Mouse (Mus musculus) stomach, embryonic 14.5 days (tissue): ENCODE measurements around the gene Btbd17. TPM values are rescaled to one million over a fixed set of nuclear protein-coding genes. Genes with fewer than 3 reads are reported as not detected.

Experiments
- ATAC-seq: fragments of 200-750 bp; cut with Nextera tagmentation; 2 replicates; pipeline ENCODE4 v1.8.0; 2017; ENCODE audit warnings: low read depth, moderate TSS enrichment; ENCODE audit not compliant: insufficient number of reproducible peaks, insufficient read depth, low FRiP score
- H3K27ac ChIP-seq: fragments of 300-500 bp; sonication (generic); 2 replicates; pipeline ENCODE4 v1.5.1; 2014; ENCODE audit warnings: mild to moderate bottlenecking, low read length, moderate library complexity, mixed read lengths
- H3K27me3 ChIP-seq: fragments of 300-500 bp; sonication (generic); 2 replicates; pipeline ENCODE4 v1.6.1; 2014; ENCODE audit warnings: low read length, control low read depth, mixed read lengths; ENCODE audit not compliant: control insufficient read depth, insufficient read depth
- H3K36me3 ChIP-seq: fragments of 300-500 bp; sonication (generic); 2 replicates; pipeline ENCODE4 v1.6.1; 2014; ENCODE audit warnings: mild to moderate bottlenecking, control low read depth, low read length, moderate library complexity, mixed read lengths; ENCODE audit not compliant: control insufficient read depth, insufficient read depth
- H3K4me1 ChIP-seq: fragments of 300-500 bp; sonication (generic); 2 replicates; pipeline ENCODE4 v1.6.1; 2014; ENCODE audit warnings: low read length, control low read depth, mixed read lengths; ENCODE audit not compliant: control insufficient read depth, insufficient read depth
- H3K4me2 ChIP-seq: fragments of 300-500 bp; sonication (generic); replicated peaks from 2 replicates; pipeline ENCODE4 v1.6.1; 2014; ENCODE audit warnings: low read depth, low read length, control low read depth
- H3K4me3 ChIP-seq: fragments of 300-500 bp; sonication (generic); 2 replicates; pipeline ENCODE4 v1.5.1; 2014; ENCODE audit warnings: low read depth, low read length, control low read depth
- H3K9ac ChIP-seq: fragments of 300-500 bp; sonication (generic); replicated peaks from 2 replicates; pipeline ENCODE4 v1.6.1; 2014; ENCODE audit warnings: low read depth, mild to moderate bottlenecking, control low read depth, low read length, moderate library complexity, mixed read lengths
- H3K9me3 ChIP-seq: fragments of 300-500 bp; sonication (generic); 2 replicates; pipeline ENCODE4 v1.6.1; 2016; ENCODE audit warnings: low read depth, low read length, control low read depth; ENCODE audit not compliant: control insufficient read depth
- WGBS: fragments of 180-500 bp; shearing (Covaris S2); extraction: QIAGEN DNeasy Blood & Tissue Kit; methylation state at CpG from one replicate; pipeline ENCODE4 v1.1.7; 2014; 5-methylcytosine and 5-hydroxymethylcytosine counted together
- polyA plus RNA-seq: library from polyadenylated mRNA; unstranded; fragments of >200 nt; fragmentation: Nextera tagmentation; extraction: Ambion mirVana; gene quantifications from 2 replicates; pipeline ENCODE4 v1.2.1, GENCODE M21; 2014

Btbd17 gene
- polyA plus RNA-seq, 1 experiment from 2014 or later, result 0.98 TPM

- 3% methylated on average over 50 of the region's 50 CpGs for WGBS
- no peak for ATAC-seq
Measured at GRCm38 (mm10) chr11:114791351-114791889, 4.3 kb downstream of the Btbd17 start.

DNA sequence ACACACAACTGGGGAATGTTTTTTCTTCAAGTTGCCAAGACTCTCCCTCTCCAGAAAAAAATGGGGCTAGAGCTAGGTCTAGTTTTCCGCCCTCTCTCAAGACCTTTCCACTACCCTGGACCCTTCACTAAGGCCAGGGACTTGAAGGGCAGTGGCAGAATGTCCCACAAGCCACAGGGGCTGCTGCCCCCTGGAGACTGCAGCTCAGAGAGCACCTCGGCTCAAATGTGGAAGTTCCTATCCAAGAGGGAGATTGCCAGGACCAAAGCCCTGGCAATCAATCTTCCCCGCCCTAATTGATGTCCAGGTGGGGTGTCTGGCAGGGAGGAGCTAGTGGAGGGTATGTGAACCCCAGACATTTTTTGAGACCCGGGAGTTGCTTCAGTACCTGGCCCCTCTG lies 4.9 kb downstream of the Btbd17 start:
- Histone ChIP-seq H3K27me3 (peaks cover 65% of the 10 kb centered on the region), H3K27ac (no peak overlapping the region), H3K36me3 (no peaks in the 10 kb centered on the region), H3K9me3 (no peaks in the 10 kb centered on the region), H3K4me1 (peaks cover 21% of the 10 kb centered on the region), H3K9ac (no peak overlapping the region), H3K4me2 (no peak overlapping the region), H3K4me3 (no peak overlapping the region)
- no peak for ATAC-seq
- WGBS, result 23% methylated on average over 4 of the region's 4 CpGs

More at GRCm38 (mm10) chr11:114791351-114791889, 4.3 kb downstream of the Btbd17 start:
- H3K9me3 ChIP-seq, result no peaks in the 10 kb centered on the region
- H3K4me2 ChIP-seq, result peak overlapping the region; percentile 95
- no peaks in the 10 kb centered on the region for H3K36me3 ChIP-seq
- peaks cover 21% of the 10 kb centered on the region for H3K4me1 ChIP-seq
- peak overlapping the region; percentile 30; the same call in 1 of the 2 replicates for H3K9ac ChIP-seq
- H3K27ac ChIP-seq, result no peak overlapping the region
- H3K27me3 ChIP-seq, result peaks cover 60% of the 10 kb centered on the region
- H3K4me3 ChIP-seq, result peak overlapping the region; percentile 40

GRCm38 (mm10) chr11:114790171-114790570 lies 5.6 kb downstream of the Btbd17 start:
- WGBS, result 70% methylated on average over 12 of the region's 12 CpGs
- peaks cover 19% of the 10 kb centered on the region; the same call in 1 of the 2 replicates for H3K4me1 ChIP-seq
- H3K4me3 ChIP-seq, result no peak overlapping the region
- ATAC-seq, result no peak
- H3K9me3 ChIP-seq, result no peaks in the 10 kb centered on the region
- H3K4me2 ChIP-seq, result no peak overlapping the region
- H3K27me3 ChIP-seq, result peaks cover 72% of the 10 kb centered on the region
- H3K27ac ChIP-seq, result no peak overlapping the region
- H3K9ac ChIP-seq, result no peak overlapping the region
- H3K36me3 ChIP-seq, result no peaks in the 10 kb centered on the region

- ATAC-seq, result no peak
- Histone ChIP-seq H3K4me2 (no peak overlapping the region), H3K9ac (no peak overlapping the region), H3K36me3 (no peaks in the 10 kb centered on the region), H3K27me3 (peaks cover 72% of the 10 kb centered on the region), H3K9me3 (no peaks in the 10 kb centered on the region), H3K4me3 (no peak overlapping the region), H3K27ac (no peak overlapping the region), H3K4me1 (peaks cover 14% of the 10 kb centered on the region; the same call in 1 of the 2 replicates)
- 69% methylated on average over 9 of the region's 9 CpGs for WGBS
Measured at GRCm38 (mm10) chr11:114789716-114790115, 6.0 kb downstream of the Btbd17 start.

DNA sequence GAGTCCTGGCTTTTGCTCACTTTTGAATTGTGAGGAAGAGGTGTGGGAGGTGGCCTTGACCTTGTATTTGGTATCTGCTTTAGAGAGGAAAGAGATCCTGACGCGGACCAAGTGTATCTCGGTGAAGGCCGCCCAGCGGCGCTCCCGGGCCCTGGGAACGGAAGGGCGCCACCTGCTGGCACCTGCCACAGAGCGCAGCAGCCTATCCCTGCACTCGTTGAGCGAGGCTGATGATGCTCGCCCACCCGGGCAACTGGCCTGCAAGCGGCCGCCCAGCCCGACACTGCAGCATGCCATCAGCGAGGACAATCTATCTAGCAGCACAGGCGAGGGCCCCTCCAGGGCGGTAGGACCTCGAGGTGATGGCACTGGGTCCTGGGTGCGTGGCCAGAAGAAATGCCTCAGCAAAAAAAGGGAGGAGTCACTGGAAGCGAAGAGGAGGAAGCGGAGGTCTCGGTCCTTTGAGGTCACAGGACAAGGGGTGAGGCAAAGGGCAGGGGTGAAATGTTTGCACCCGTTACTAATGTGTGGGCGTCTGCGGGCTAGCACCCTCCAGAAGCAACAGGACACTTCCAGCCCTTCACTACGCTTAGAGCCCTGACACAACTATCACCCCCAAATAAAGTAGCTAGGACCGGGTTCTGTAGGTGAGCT lies 6.6 kb downstream of the Btbd17 start:
- peaks cover 72% of the 10 kb centered on the region for H3K27me3 ChIP-seq
- no peak for ATAC-seq
- H3K4me1 ChIP-seq, result peaks cover 12% of the 10 kb centered on the region; the same call in 1 of the 2 replicates
- H3K4me3 ChIP-seq, result no peak overlapping the region
- no peak overlapping the region for H3K9ac ChIP-seq
- no peaks in the 10 kb centered on the region for H3K9me3 ChIP-seq
- H3K4me2 ChIP-seq, result no peak overlapping the region
- H3K36me3 ChIP-seq, result no peaks in the 10 kb centered on the region
- no peak overlapping the region for H3K27ac ChIP-seq
- WGBS, result 8% methylated on average over 30 of the region's 30 CpGs

GRCm38 (mm10) chr11:114787611-114788010 lies 8.1 kb downstream of the Btbd17 start:
- Histone ChIP-seq H3K4me3 (no peak overlapping the region), H3K9ac (no peak overlapping the region), H3K36me3 (no peaks in the 10 kb centered on the region), H3K27me3 (peaks cover 61% of the 10 kb centered on the region), H3K27ac (no peak overlapping the region), H3K9me3 (no peaks in the 10 kb centered on the region), H3K4me1 (peaks cover 12% of the 10 kb centered on the region; the same call in 1 of the 2 replicates), H3K4me2 (no peak overlapping the region)
- WGBS, result 85% methylated on average over 3 of the region's 3 CpGs
- ATAC-seq, result no peak

- no peaks in the 10 kb centered on the region for H3K9me3 ChIP-seq
- 1% methylated on average over 43 of the region's 43 CpGs for WGBS
- peaks cover 50% of the 10 kb centered on the region for H3K27me3 ChIP-seq
- H3K9ac ChIP-seq, result no peak overlapping the region
- H3K4me1 ChIP-seq, result peaks cover 8% of the 10 kb centered on the region; the same call in 1 of the 2 replicates
- H3K4me3 ChIP-seq, result peak overlapping the region; percentile 15; the same call in 1 of the 2 replicates
- ATAC-seq, result peak; percentile 19; the same call in 1 of the 2 replicates
- H3K36me3 ChIP-seq, result no peaks in the 10 kb centered on the region
- H3K27ac ChIP-seq, result no peak overlapping the region
- H3K4me2 ChIP-seq, result peak overlapping the region; percentile 47
Measured at GRCm38 (mm10) chr11:114786326-114786725, 9.4 kb downstream of the Btbd17 start.

GRCm38 (mm10) chr11:114785892-114786291 lies 9.9 kb downstream of the Btbd17 start:
- Histone ChIP-seq H3K27ac (no peak overlapping the region), H3K27me3 (peaks cover 46% of the 10 kb centered on the region), H3K9ac (no peak overlapping the region), H3K9me3 (no peaks in the 10 kb centered on the region), H3K36me3 (no peaks in the 10 kb centered on the region), H3K4me2 (peak overlapping the region; percentile 47), H3K4me1 (peaks cover 8% of the 10 kb centered on the region; the same call in 1 of the 2 replicates), H3K4me3 (0 out of 2 replicates have a peak overlapping the region, but pooled peaks have one; percentile 15)
- no peak for ATAC-seq
- WGBS, result 55% methylated on average over 10 of the region's 10 CpGs
